Mouse (Mus musculus): ENCODE results near the gene Gbf1.
A peak's percentile ranks its signal among the peaks of the same experiment; 100 is the strongest.

The Gbf1 gene

DNA sequence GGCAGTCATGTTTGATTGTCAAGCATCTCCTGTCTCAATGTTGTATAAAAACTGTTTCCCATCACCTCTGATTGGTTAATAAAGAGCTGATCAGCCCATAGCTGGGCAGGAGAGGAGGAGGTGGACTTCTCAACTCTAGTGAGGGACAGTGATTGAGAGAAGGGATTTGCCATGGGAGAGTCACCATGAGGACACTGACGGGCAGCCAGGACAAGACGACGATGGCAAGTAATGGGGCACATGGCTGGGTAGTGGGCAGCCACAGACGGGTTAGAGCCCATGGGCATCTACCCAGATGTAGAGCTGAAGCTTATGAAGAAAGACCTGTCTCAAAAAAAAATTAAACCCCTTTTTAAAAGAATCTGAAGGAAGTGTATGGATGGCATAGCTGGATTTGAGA lies 150.2 kb downstream of the Gbf1 start:
- DNase-seq (ENCODE audit: low read depth): no peak

DNA sequence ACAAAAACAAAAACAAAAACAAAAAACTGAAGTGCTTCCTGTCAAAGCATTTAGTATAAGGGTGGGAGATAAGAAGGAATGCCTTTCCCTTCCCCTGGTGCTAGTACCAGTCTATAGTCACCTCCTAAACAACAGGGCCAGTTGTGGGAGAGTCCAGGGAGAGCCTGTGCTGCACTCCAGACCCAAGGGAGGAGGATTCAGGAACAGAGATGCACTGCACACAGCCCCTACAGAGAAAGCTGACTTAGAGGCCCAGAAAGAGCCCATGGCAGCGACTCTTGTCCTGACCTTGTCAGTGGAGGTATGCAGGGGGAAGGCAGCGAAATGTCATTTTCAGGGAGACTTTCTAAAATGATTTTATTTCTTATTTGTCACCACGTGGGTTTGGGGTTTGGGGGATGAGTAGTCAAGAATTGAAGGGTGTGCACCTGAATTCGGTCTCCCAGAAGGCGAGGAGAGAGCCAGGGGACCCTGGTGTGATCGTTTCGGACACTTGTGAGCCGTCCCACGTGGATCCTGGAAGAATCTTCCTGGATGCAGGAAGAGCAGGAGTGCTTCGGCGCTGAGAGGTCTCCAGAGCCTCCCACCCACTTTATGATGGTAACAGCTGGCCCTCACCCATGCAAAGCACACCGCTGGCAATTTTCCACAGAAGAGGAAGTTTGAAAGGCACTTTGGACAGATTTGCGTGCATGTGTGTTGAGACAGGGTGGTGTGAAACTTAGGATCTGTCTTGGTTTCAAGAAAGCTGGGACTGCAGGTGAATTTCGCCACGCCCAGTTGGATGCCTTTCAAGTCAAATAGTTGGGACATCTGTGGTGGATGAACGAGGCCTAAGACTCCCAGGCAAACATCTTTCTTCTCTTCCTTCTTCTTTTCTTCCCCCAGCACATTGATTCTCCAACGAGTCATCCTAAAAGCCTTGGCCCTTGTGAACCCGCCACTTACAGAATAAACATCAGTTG lies 151.2 kb downstream of the Gbf1 start:
- no peak for DNase-seq (ENCODE audit: low read depth)

DNA sequence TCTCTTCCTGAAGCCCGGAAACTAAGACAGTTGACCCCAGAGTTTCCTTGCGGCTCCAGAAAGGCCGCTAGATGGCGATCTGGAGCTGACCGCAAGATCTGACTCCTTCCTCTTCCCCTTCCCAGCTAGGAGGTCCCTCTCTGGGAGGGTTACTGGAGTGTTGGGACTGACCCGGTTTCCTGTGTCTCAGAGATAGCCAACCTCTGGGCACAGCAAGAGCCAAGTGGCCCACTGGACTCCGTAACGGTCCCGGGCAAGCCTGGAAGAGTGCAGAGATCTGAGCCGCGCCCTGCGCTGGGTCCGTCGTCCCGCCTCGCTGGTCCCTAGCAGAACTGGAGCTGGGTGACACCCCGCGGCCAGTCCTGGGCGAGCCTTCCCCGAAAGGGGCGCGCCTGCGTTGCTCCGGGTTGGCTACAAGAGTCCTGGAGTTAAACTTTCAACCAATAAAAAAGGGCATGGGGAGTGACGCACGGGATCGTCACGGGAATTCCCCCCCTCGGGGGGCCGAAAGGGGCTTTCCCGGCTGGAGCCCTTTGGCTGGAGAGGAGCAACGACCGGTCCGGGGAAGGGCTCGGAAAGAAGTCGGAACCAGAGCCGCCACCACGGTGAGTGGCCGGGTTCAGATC lies 152.0 kb downstream of the Gbf1 start, which contains the start of gene Nfkb2:
Nfkb2 (plus strand) TSS at position 105 of the 626 bp plus-strand sequence.
- DNase-seq (ENCODE audit: low read depth): peak; percentile 98

DNA sequence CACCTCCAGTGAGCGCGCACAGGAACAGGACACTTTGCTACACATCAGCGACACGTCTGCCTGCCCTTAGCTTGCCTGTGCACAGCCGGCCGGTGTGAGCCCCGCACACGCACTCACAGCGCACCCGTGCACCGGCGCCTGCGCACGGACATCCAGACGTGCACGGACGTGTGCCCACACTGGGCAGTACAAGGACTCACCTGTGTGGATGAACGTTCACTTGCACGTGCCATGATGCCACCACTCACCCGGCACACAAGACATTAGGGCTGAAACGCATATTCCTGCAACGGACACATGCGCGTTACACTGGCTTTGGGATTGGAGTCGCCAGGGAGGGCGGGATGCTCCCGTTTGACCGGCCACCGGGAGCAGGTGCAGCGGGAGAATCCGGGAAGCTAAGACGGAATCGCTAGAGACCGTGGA lies 152.6 kb downstream of the Gbf1 start:
- DNase-seq (ENCODE audit: low read depth): no peak

DNA sequence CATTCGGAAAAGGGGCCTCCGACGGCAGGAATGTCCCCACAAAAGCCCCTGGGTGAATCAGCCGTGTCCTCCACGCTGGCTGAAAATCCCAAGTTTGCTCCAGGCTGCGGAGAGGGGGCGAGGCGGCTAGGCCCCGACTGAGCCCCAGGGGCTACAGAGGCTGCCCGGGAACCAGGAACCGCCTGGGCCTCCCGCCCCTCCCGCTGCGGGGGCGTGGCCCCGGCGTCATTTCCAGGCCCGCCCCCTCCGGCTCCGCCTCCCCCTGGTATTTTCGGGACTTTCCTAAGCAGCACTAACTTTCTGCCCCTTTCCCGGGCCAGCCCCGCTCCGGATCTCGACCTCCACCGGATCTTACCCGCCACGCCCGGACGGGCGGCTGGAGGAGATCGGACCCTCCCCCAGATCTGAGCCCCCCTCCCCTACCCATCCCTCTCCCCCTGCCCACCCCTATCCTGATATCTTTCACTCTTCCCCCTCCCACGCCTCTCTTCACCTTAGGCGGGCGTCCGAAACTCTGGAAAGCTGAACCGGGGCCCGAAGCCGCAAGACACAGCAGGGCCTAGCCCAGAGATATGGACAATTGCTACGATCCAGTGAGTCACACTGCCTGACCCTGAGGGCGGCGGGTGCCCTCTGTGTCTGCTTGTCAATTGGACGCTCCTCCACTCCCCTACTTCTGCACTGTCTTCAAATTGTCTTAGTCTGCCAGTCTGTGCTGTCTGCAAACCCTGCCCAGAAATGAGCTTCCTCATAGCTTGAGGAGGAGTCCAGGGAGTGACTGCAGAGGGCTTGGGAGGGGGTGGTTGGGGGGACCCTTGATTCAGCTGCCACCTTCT lies 153.3 kb downstream of the Gbf1 start:
- peak; percentile 97 for DNase-seq (ENCODE audit: low read depth)

DNA sequence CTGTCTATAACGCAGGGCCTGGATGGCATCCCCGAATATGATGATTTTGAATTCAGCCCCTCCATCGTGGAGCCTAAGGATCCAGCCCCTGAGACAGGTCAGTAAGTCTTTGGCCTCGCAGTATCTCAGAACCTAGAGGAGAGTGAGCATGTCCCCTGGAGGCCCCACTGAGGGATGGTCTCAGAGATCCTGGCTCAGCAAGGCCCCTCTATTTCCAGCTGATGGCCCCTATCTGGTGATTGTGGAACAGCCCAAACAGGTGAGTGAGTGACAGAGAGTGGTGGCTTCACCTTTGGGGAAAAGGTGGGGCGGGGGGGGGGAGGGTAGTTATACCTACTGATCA lies 153.9 kb downstream of the Gbf1 start:
- no peak for DNase-seq (ENCODE audit: low read depth)

DNA sequence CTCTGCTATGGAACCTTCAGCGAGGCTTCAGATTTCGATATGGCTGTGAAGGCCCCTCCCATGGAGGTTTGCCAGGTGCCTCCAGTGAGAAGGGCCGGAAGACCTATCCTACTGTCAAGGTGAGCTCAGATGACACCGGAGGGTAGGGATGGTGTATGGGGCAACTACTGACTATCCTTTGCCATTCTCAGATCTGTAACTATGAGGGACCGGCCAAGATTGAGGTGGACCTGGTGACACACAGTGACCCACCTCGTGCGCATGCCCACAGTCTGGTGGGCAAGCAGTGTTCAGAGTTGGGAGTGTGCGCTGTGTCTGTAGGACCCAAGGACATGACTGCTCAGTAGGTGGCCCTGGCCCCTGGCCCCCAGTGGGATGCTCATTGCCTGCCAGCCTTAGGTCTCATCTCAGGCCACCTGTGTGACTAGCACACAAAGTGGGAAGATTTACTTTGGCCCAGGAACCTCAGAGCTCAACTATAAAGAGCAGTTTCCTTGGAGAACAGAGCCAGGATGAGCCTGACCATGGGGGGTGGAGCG lies 154.5 kb downstream of the Gbf1 start:
- DNase-seq (ENCODE audit: low read depth): no peak

DNA sequence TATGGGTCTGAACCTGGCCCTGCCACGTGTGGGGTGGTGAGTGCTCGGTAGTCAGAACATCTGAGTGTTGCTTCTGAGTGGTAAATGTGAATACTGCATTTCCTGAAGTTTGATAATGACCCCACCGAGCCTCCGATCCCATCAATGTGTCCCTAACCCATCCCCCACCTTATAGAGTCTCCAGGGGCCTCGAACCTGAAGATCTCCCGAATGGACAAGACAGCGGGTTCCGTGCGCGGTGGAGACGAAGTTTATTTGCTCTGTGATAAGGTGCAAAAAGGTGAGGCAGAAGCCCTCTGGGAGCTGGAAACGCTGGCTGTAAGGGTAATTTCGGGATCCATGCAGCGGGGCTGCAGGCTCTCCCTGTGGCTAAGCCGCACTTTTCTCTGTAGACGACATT lies 155.5 kb downstream of the Gbf1 start:
- DNase-seq (ENCODE audit: low read depth): no peak

DNA sequence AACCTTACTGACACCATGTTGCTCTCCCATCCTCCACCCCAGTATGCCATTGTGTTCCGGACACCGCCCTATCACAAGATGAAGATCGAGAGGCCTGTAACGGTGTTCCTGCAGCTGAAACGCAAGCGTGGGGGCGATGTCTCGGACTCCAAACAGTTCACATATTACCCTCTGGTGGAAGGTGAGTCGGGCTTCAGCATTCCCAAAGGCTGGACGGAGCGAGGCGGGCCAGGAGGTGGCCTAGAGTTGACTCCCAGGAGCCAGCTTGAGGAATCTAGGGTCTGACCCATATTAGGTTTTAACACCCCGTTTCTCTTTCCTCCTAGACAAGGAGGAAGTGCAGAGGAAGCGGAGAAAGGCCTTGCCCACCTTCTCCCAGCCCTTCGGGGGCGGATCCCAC lies 156.0 kb downstream of the Gbf1 start:
- DNase-seq (ENCODE audit: low read depth): no peak

DNA sequence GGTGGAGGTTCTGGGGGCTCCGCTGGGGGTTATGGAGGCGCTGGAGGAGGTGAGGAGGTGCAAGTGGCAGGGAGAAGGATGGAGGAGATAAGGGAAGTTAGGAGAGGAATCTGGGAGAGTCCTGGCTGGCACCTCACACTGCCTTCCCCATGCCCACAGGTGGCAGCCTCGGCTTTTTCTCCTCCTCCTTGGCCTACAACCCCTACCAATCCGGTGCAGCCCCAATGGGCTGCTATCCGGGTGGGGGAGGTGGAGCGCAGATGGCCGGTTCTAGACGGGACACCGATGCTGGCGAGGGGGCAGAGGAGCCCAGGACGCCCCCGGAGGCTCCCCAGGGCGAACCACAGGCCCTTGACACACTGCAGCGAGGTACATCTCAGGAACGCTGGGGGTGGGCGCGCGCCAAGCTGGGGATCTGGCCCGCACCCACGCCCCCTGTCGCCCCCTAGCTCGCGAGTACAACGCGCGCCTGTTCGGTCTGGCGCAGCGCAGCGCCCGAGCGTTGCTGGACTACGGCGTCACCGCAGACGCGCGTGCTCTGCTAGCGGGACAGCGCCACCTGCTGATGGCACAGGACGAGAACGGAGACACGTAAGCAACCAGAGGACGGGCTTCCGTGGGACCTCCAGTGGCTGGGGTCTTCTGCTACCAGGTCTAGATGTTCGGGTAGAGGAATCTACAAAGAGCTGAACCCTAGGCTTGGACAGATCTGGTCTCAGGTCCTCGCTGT lies 156.6 kb downstream of the Gbf1 start:
- peak; percentile 91 for DNase-seq (ENCODE audit: low read depth)

DNA sequence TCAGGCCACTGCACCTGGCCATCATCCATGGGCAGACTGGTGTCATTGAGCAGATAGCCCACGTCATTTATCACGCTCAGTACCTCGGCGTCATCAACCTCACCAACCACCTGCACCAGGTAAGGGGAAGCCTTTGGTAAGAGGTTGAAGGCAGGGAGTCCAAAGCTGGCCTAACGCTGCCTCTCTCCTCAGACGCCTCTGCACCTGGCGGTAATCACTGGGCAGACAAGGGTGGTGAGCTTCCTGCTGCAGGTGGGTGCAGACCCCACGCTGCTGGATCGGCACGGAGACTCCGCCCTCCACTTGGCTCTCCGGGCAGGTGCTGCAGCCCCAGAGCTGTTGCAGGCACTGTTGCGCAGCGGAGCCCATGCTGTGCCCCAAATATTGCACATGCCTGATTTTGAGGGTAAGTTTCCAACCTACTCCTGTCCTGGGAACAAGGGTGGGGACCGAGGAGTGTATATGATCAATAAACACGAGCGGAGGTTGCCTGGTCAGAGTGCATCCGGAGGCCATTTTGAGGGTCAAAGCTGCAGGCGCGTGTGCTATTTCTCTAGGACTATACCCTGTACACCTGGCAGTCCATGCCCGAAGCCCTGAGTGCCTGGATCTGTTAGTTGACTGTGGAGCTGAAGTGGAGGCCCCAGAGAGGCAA lies 157.5 kb downstream of the Gbf1 start:
- no peak for DNase-seq (ENCODE audit: low read depth)

DNA sequence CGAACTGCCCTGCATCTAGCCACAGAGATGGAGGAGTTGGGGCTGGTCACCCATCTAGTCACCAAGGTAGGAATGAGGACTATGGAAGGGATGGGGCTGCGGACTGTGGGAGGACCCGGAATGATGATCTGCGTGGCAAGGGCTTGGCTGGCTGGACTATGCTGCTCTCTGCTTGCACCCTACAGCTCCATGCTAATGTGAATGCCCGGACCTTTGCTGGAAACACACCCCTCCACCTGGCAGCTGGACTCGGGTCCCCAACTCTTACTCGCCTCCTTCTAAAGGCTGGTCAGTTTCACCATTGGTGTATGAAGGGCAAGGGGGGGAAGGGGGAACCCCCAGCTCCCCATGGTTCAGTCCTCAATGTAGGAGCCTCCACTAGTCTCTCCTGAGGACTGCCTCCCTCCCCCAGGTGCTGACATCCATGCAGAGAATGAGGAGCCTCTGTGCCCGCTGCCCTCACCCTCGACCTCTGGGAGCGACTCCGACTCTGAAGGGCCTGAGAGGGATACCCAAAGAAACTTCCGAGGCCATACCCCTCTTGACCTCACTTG lies 158.1 kb downstream of the Gbf1 start:
- DNase-seq (ENCODE audit: low read depth): no peak

DNA sequence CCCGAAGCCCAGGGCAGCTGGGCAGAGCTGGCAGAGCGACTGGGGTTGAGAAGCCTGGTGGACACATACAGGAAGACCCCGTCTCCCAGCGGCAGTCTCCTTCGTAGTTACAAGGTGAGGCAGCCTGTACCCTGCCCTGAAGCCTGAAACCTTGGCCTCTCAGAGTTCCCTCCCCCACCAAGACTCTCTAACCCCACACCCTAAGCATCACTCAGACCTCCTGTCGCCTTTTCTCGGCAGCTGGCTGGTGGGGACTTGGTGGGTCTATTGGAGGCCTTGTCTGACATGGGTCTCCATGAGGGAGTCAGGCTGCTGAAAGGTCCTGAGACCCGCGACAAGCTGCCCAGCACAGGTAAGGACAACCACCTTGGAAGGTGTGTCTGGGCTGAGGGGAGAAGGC lies 159.0 kb downstream of the Gbf1 start:
- no peak for DNase-seq (ENCODE audit: low read depth)

DNA sequence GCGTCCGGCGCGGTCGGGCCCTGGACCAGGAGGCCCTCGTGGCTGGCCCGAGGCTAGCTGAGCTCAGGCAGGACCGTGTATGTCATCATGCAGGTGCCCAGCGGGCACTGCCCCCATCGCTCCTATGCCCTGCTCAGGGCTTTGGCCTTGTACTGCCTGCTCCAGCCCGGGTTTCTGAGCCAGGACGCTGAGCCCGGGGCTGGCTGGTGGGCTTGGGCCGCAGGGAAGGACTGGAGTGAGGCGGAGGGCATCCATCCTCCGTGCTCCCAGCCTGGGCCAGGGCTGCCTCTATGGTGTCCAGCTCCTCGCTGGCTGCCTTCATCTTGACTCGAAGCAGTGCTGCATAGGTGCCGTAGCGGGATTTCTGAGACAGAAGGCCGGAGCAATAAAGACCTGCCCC lies 160.3 kb downstream of the Gbf1 start:
- no peak for DNase-seq (ENCODE audit: low read depth)

DNA sequence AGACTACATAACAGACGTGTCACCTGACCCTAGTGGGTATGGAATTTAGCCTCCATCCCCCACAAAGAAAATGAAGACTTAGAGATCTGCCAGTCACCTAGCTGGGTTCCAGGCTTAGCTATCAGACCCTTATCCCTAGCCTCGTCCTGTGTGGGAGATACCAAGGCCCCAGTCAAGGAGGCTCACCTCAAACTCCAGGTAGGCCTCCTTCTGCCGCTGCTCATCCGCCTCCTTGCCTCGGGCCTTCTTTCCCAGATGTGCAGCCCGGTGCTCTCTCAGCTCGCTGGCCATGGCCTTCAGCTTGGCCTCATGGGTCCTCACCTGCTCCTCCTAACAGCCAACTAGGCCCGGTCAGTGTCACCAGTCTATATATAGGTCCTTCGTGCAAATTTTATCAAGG lies 160.8 kb downstream of the Gbf1 start:
- no peak for DNase-seq (ENCODE audit: low read depth)

DNA sequence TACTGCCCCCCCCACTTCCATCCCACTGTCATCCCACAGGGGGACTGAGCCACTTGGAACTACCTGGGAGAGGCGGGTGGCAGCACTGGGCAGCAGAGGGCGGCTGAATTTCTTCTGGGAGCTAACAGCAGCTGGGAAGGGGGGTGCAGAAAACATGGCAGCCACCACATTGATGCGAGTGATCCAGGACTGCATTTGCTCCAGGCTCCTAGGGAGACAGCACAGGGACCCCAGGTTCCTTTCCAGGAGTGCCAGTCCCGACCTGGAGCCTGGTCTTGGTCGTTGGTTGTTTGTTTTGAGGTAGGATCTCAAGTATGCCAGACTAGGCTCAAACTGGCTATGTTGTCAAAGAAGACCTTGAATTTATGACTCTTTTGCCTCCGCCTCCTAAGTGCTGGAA lies 161.3 kb downstream of the Gbf1 start:
- DNase-seq (ENCODE audit: low read depth): no peak

DNA sequence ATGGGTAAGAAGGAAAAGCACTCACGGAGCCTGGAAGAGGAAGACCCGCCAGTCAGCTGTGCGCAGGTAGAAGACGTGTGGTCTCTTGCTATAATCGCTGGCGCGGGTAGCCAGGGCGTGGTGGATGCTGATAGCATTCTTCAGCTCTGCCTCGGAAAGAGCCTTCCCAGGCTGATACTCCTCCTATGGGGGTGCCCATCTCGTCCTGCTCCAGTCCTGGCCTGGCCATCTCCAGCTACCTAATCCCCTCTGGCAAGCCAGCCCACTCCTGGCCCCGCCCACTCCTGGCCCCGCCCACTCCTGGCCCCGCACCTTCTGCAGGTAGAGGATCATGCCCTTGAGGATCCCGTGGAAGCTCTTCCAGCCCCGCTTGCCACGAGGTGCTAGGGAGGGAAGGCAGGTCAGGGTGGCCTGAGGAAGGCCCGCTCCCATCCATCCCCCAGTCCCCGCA lies 161.9 kb downstream of the Gbf1 start:
- no peak for DNase-seq (ENCODE audit: low read depth)

DNA sequence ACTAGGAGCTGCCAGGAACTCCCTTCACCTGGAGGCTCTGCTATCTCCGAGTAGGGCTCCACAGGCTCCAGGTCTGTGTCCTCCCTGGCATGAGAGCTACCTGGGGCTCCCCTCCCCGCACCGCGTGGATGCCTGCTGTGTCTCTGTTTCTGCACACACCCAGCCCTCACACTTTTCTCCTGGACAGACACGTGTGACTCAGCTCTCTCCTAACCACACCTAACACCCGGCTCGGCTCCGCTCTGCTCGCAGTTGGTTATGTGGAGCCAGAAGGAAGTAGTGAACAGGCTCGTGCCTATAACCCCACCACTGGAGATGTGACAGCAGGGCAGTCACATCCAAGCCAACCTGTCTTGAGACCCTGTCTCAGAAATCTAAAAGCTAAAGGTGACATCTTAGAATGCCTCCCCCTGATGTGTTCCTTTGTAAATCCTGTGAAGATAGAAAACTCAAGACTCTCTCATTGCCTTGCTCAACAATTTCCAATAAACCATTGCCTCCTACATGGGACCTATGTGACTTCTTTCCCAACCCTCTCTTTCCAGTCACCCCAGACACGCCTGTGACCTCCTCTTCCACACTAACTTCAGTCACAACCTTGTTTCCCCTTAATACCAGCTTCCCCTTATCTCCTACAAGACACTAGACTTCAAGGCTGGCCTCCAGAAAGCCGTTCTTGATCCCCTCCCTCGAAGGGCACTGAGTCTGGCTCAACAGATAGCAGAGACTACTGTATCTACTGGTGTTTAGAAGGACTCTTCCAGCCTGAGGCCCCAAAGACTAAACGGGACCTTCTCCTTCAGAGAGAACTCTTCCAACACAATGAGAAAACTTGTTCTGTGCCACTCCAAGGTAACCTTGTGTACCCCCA lies 162.8 kb downstream of the Gbf1 start:
- DNase-seq (ENCODE audit: low read depth): peak; percentile 54

DNA sequence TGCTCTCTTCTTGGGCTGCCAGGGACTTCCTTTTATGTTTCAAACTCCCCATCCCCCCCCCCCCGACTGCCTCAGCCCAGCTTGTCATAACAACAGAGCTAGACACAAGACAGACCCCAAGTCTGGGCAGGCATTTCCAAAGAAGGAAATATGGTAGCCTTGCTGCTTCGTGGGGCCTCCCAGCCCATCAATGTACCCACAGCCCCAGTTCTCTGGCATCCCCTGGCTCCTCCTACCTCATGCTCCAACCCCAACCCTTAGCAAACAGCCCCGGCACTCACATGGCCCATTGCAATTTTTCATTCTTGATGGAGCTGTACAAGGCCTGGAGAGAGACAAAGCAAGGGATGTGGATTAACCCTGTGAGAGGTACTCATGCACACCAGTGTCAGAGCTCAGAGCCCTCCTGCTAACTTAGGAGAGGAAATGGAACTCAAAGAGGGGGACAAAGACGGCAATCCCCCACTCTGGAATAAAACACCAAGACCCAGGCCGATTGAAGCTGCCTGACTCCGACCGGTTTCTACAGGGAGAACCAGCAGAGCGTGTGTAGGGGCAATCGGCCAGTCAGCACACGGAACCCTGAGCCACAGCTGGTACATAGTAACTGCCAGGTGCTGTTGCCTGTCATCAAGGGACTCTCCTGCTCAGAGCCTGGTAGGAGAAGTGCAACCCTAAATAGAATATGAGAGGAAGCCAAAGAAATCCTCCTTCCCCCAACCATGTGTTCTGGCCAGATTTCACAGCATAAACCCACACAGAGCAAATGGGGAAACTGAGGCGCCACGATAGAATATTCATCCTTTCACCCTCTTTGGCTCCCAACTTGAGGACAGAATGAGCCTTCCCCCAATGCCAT lies 163.7 kb downstream of the Gbf1 start:
- DNase-seq (ENCODE audit: low read depth): no peak

Measured in NIH3T3 (cell line).